Mouse (Mus musculus): ENCODE data around the gene Wfdc5. TPM values are rescaled to one million over a fixed set of nuclear protein-coding genes. Genes with fewer than 3 reads are reported as not detected.

The Wfdc5 gene
- polyA plus RNA-seq (2014; fragmentation: Illumina TruSeq; extraction: RNeasy Lipid Tissue Mini Kit (QIAGEN cat#74804); ENCODE audit: low read depth, low replicate concordance): not detected

DNA sequence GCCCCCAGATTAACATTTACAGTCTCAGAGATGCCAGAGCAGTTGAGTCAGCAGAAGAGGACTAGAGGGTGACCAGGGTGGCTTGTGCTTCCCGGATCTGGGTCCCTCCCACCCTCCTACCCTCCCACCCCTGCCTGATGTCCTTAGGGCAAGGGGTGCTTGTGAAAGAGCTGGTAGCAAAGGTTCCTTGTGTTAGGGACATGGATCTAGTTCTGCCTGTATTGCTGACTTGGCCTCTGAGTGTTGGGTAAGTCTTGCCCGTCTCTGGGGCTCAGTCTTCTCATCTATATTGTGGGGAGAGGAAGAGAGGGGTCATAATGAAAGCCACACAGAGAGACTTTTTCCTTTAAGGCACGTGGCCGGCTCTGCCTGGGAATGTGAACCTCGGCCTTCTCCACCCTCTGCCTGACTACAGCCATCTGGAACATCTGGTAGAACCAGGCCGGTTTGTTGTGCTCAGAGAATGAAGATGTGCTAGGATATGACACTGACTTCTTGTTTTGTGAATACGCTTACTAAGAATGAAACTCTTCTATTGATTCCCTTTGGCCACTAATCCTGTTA, at the start of gene Wfdc5:
TSS of gene Wfdc5 (minus strand) at position 51 of the 564 bp plus-strand sequence.

DNA sequence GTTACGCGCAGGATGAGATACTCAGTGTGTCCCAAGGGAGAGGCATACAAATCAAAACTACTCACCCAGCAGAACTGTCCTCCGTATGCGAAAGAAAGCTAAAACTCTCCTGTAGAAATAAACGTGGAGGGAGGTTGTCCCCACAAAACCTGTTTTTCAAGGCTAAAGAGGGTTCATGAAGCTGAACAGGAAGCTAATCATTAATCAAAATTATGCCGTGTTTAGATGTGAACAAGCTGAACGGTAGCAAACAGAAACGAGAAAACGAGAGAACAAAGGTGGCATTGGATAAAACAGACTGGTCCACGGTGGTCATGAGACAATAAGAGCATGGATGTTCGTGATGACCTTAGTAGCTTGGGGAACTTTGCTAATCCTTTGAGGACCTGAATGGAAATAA, 39.0 kb upstream of the Wfdc5 start, which contains the start of gene Wfdc15b:
TSS of gene Wfdc15b (minus strand) at position 139 of the 400 bp plus-strand sequence.

DNA sequence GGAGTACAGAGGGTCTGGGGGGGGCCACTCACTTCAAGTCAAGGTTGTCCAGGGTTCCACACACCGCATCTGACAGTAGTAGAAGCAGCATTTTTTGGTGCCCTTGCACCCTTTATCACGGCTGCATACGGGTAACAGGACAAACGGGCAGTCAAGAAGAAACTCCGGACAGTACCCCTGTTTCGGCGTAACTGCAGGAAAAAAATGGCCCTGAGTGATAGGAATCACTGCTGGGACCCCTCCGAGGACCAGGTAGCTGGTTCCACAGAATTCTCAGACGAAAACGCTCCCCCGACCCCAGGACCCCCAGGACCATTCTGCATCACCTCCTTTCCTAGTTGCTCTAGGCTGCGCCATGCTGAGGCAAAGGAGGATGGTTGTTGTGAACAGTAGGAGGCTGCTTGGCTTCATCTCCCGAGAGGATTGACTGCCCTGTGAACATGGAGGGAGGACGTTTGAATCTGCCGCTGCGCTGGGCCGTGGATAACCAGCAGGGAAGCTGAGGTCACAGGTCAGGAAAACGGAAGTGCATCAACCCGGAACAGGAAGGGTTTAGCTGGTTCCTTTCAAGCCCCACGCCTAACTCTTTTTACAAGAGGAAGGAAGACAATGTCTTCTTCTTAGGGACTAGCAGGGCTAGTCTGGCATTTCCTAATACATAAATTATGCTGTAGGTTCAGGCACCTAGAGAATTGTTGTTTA, 17.2 kb upstream of the Wfdc5 start, which contains the start of gene Wfdc15a:
TSS of gene Wfdc15a (minus strand) at position 505 of the 702 bp plus-strand sequence.

DNA sequence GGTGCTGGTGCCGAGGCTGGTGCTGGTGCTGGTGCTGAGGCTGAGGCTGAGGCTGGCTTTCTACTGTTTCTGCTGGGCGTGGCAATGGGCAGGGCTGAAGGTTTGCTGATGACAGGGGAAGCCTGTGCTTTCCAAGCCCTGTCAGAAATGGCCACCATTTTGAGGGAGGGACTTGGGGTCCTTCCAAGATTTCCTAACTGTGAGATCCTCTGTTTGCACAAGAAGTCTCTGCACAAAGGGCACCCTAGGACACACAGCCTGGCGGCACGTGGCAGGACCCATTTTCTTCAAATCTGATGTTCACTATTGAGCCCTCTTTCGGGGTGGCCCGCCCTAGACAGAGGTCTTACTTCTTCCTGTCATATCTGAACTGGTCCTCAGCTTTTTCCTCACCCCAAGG, 8.0 kb upstream of the Wfdc5 start, which contains the start of gene Wfdc12:
TSS of gene Wfdc12 (minus strand) at position 33 of the 400 bp plus-strand sequence.

DNA sequence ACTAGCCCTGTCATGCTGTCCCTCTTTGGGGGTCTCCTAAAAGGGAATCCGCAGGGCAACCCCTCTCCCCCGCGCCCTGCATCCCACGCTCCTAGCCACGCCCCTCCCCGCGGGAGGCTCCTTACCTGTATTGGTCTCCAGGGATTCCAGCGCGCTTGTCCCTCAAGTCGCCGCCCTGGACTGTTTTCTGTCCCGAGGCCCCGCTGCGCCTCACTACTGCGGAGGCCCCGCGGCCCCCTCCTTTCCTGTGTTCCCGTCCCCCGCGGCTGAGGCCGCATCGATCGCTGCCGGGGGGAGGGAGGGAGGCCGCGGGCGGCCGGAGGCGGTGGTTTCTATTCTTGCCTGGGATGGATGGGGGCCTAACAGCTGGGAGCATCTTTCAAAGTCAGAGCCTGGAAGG, 11.6 kb downstream of the Wfdc5 start, which contains the start of gene Kcns1:
TSS of gene Kcns1 (minus strand) at position 212 of the 400 bp plus-strand sequence.

Other genes with a start within 250 kb of the Wfdc5 start
- gene Ywhab, start 187.8 kb downstream of the Wfdc5 start, polyA plus RNA-seq (2014; fragmentation: Illumina TruSeq; extraction: RNeasy Lipid Tissue Mini Kit (QIAGEN cat#74804); ENCODE audit: low read depth, low replicate concordance): 286 TPM
- not detected for gene Pabpc1l, start 157.3 kb downstream of the Wfdc5 start, polyA plus RNA-seq (2014; fragmentation: Illumina TruSeq; extraction: RNeasy Lipid Tissue Mini Kit (QIAGEN cat#74804); ENCODE audit: low read depth, low replicate concordance)
- gene Stk4, start 112.4 kb downstream of the Wfdc5 start, polyA plus RNA-seq (2014; fragmentation: Illumina TruSeq; extraction: RNeasy Lipid Tissue Mini Kit (QIAGEN cat#74804); ENCODE audit: low read depth, low replicate concordance): 103 TPM
- gene Tomm34, start 111.6 kb downstream of the Wfdc5 start, polyA plus RNA-seq (2014; fragmentation: Illumina TruSeq; extraction: RNeasy Lipid Tissue Mini Kit (QIAGEN cat#74804); ENCODE audit: low read depth, low replicate concordance): 9.8 TPM
- not detected for gene Kcns1, start 11.6 kb downstream of the Wfdc5 start, polyA plus RNA-seq (2014; fragmentation: Illumina TruSeq; extraction: RNeasy Lipid Tissue Mini Kit (QIAGEN cat#74804); ENCODE audit: low read depth, low replicate concordance)
- not detected for gene Wfdc12, start 7.9 kb upstream of the Wfdc5 start, polyA plus RNA-seq (2014; fragmentation: Illumina TruSeq; extraction: RNeasy Lipid Tissue Mini Kit (QIAGEN cat#74804); ENCODE audit: low read depth, low replicate concordance)
- not detected for gene Wfdc15a, start 17.4 kb upstream of the Wfdc5 start, polyA plus RNA-seq (2014; fragmentation: Illumina TruSeq; extraction: RNeasy Lipid Tissue Mini Kit (QIAGEN cat#74804); ENCODE audit: low read depth, low replicate concordance)
- not detected for gene Wfdc15b, start 38.9 kb upstream of the Wfdc5 start, polyA plus RNA-seq (2014; fragmentation: Illumina TruSeq; extraction: RNeasy Lipid Tissue Mini Kit (QIAGEN cat#74804); ENCODE audit: low read depth, low replicate concordance)
- gene Svs2, start 55.7 kb upstream of the Wfdc5 start, polyA plus RNA-seq (2014; fragmentation: Illumina TruSeq; extraction: RNeasy Lipid Tissue Mini Kit (QIAGEN cat#74804); ENCODE audit: low read depth, low replicate concordance): not detected
- not detected for gene Svs3b, start 73.9 kb upstream of the Wfdc5 start, polyA plus RNA-seq (2014; fragmentation: Illumina TruSeq; extraction: RNeasy Lipid Tissue Mini Kit (QIAGEN cat#74804); ENCODE audit: low read depth, low replicate concordance)
- not detected for gene Svs4, start 95.7 kb upstream of the Wfdc5 start, polyA plus RNA-seq (2014; fragmentation: Illumina TruSeq; extraction: RNeasy Lipid Tissue Mini Kit (QIAGEN cat#74804); ENCODE audit: low read depth, low replicate concordance)
- not detected for gene Svs3a, start 106.5 kb upstream of the Wfdc5 start, polyA plus RNA-seq (2014; fragmentation: Illumina TruSeq; extraction: RNeasy Lipid Tissue Mini Kit (QIAGEN cat#74804); ENCODE audit: low read depth, low replicate concordance)
- not detected for gene Svs6, start 134.0 kb upstream of the Wfdc5 start, polyA plus RNA-seq (2014; fragmentation: Illumina TruSeq; extraction: RNeasy Lipid Tissue Mini Kit (QIAGEN cat#74804); ENCODE audit: low read depth, low replicate concordance)
- gene Svs5, start 150.0 kb upstream of the Wfdc5 start, polyA plus RNA-seq (2014; fragmentation: Illumina TruSeq; extraction: RNeasy Lipid Tissue Mini Kit (QIAGEN cat#74804); ENCODE audit: low read depth, low replicate concordance): not detected
- gene Slpi, start 206.4 kb upstream of the Wfdc5 start, polyA plus RNA-seq (2014; fragmentation: Illumina TruSeq; extraction: RNeasy Lipid Tissue Mini Kit (QIAGEN cat#74804); ENCODE audit: low read depth, low replicate concordance): not detected
- gene Rbpjl, start 220.4 kb upstream of the Wfdc5 start, polyA plus RNA-seq (2014; fragmentation: Illumina TruSeq; extraction: RNeasy Lipid Tissue Mini Kit (QIAGEN cat#74804); ENCODE audit: low read depth, low replicate concordance): not detected
- gene Matn4, start 222.4 kb upstream of the Wfdc5 start, polyA plus RNA-seq (2014; fragmentation: Illumina TruSeq; extraction: RNeasy Lipid Tissue Mini Kit (QIAGEN cat#74804); ENCODE audit: low read depth, low replicate concordance): 0.85 TPM

Measured in sigmoid colon, adult 10 weeks (tissue).